Mouse (Mus musculus): ENCODE results near the gene Gm11549. TPM values are rescaled to one million over a fixed set of nuclear protein-coding genes. Genes with fewer than 3 reads are reported as not detected.

The Gm11549 gene
- polyA plus RNA-seq, 1 experiment, result not detected

DNA sequence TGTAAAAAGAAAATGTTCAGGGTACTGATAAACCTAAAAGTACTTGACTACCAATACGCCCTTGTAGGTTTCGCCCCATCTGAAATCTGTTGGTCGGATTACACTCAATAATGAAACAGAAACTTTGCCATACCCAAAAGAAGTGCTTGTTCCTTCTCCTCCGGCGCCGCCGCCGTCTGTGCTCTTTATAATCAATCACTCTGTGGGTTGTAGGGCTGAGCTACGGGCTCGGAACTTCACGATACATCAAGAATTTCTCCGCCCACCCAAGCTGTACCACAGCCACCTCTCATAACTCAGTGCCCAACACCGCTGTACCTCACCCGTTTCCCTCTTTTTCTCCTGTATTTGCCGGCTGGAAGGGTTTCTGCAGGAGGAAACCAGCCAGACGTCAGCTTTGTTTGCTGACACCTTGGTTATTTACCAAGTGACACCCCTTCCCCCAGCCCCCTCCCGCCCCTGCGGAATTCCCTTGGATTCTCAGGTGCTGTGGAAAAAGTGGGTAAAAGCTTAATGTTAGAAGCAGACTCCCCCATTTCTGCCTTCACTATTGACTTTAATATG lies 10.4 kb upstream of the Gm11549 start:
- TF ChIP-seq GATA1 (IDR thresholded peaks at IDR 0.05; ENCODE audit: low read length), result no peak

DNA sequence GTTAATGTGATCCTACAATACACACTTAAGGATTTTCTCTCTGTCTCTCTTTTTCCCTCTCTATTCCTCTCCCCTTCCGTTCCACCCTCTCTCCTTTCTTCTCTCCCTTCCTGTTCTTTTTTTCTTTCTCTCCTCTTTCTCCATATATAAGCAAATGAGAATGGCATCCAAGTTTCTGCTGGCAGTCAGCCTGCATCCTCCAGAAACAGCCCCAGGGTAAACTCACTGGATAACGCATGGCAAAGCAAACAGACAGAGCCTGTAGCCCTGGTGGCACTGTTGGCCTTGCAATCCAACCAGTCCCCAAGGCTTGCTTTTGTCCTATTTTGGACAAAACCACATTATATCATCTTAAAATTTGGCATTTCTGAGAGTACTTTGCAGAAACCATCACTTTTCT lies 9.6 kb upstream of the Gm11549 start:
- TF ChIP-seq GATA1 (IDR thresholded peaks at IDR 0.05; ENCODE audit: low read length), result no peak

GRCm38 (mm10) chr3:36530781-36531180 lies 9.2 kb upstream of the Gm11549 start:
- TF ChIP-seq GATA1 (IDR thresholded peaks at IDR 0.05; ENCODE audit: low read length), result no peak

DNA sequence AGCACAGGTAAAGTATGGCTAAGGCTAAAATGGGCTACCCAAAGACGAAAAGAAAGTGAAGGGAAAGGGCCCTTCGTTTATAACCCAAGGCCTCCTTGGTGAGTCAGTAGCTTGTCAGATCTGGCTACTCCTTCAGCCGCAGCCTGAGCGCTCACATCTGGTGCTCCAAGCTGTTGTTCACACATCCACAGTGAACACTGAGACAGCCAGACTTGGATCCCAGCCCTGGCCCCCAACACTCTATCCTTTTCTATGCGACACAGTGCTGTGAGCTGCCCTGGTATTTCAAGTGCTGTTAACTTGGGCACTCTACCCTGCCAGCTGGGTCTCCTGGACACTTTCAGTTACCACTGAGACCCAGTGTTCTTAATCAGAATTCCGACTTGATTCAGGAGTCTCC lies 8.7 kb upstream of the Gm11549 start:
- TF ChIP-seq GATA1 (IDR thresholded peaks at IDR 0.05; ENCODE audit: low read length), result no peak

GRCm38 (mm10) chr3:36524466-36524865 lies 2.9 kb upstream of the Gm11549 start:
- TF ChIP-seq GATA1 (IDR thresholded peaks at IDR 0.05; ENCODE audit: low read length), result no peak

DNA sequence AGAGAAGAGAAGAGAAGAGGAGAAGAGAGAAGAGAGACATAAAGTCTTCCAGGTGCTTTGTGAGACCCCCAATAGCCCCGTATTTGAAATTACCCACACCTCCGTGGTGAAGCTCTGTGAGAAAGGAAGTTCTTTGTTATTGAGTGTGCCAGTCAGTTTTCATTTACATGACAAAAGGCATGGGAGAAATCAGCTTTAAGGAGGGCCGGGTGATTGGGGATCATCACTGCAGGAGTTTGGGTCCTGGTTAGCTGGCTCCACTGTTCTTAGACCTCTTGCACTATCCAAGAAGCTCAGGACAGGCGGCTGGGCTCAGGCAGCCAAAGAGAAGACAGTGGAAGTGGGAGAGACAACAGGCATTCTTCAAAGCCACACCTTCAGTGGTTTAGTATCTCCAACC lies 524 bp upstream of the Gm11549 start:
- TF ChIP-seq GATA1 (IDR thresholded peaks at IDR 0.05; ENCODE audit: low read length), result no peak

GRCm38 (mm10) chr3:36516196-36516595 lies 5.4 kb downstream of the Gm11549 start:
- TF ChIP-seq GATA1 (IDR thresholded peaks at IDR 0.05; ENCODE audit: low read length), result no peak

- no peak for TF ChIP-seq GATA1 (IDR thresholded peaks at IDR 0.05; ENCODE audit: low read length)
Measured at GRCm38 (mm10) chr3:36511491-36511890, 10.1 kb downstream of the Gm11549 start.

DNA sequence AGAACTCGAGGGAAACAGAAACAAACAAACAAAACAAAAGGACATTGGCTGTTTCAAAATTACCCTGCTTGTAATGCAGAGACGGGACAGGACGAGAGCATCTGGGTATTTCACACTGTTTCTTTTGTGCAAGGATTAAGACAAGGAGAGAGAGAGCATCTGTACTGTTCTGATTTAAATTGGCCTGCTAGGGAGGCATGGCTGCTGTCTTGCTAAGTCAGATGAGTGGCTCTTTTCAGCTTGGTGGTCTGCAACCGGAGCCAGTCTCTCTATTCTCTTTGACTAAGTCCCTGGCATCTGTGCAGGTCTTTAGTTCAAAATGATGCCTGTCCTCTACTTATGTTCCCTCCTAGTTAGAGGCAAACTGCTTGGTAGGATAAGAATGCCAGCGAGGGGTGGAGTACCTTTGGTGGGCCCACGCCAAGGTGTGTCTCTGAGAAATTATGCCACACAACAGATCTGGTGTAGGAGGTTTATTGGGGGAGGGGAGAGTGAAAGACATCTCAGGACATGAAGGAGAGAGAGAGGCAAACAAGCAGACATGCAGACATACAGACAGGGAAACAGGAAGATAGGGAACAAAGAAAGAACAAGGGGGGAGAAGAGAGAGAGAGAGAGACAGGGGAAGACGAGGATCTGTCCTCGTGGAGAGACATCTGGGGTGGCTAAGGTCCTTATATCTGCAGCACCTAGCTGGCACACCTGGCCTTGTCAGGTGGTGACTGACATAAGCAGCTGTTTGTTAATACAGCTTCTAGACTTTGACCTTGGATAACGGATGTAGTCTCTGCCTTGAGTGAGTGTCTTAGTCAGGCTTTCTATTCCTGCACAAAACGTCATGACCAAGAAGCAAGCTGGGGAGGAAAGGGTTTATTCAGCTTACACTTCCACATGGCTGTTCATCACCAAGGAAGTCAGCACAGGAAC lies 15.5 kb downstream of the Gm11549 start:
- TF ChIP-seq GATA1 (IDR thresholded peaks at IDR 0.05; ENCODE audit: low read length), result no peak

DNA sequence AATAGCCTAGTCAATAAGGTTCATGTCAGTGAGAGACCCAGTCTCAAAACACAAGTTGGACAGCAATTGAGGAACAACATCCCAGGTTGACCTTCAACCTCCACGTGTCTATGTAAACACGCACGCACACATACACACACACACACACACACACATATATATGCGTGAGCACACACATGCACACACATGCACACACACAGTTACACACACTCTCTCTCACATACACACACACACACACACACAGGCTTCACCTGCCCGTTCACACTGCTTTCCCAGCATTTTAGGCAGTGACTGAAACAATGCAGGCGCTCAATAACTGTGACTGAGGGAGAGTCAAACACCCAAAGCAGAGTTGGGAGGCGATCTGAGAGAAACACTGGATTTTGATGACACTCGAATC lies 16.3 kb downstream of the Gm11549 start:
- TF ChIP-seq GATA1 (IDR thresholded peaks at IDR 0.05; ENCODE audit: low read length), result no peak

DNA sequence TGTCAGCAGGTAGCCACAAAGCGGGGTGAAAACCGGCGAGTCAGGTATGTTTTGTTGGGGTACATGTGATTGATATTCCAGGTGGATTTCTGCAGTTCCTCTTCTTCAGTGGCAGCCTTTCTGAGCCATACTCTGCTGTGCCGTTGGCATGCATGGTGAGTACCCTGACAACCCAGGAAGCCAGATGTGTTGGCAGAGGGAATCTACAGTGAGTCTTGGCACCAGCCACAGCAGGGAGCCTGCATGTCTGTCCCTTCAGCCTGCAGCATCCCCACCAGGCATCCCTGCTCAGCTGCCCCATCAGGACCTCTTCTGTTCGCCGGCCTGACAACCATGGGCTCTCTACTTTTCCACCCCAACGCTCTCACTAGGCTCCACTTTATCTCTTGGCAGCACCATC lies 20.1 kb downstream of the Gm11549 start:
- no peak for TF ChIP-seq GATA1 (IDR thresholded peaks at IDR 0.05; ENCODE audit: low read length)

GRCm38 (mm10) chr3:36500976-36501375 lies 20.6 kb downstream of the Gm11549 start:
- no peak for TF ChIP-seq GATA1 (IDR thresholded peaks at IDR 0.05; ENCODE audit: low read length)

DNA sequence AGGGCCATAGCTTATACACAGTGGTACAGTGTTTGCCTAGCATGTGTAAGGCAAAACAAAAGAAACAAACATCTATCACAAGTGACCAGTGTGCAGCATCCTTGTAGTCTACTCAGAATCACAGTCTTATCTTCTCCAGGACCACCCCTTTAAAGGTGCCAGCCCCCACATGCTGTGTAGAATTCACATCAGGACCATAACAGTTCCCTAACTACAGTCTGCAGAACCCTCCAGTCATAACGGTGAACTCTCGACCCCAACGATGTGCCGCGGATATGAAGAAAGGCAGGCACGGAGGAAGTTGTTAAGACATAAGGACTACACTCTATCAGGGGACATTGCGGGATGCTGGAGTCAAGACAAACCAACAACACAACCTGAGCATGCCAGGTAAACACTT lies 22.2 kb downstream of the Gm11549 start:
- TF ChIP-seq GATA1 (IDR thresholded peaks at IDR 0.05; ENCODE audit: low read length), result no peak

- TF ChIP-seq GATA1 (IDR thresholded peaks at IDR 0.05; ENCODE audit: low read length), result no peak
Measured at GRCm38 (mm10) chr3:36498224-36498623, 23.4 kb downstream of the Gm11549 start.

DNA sequence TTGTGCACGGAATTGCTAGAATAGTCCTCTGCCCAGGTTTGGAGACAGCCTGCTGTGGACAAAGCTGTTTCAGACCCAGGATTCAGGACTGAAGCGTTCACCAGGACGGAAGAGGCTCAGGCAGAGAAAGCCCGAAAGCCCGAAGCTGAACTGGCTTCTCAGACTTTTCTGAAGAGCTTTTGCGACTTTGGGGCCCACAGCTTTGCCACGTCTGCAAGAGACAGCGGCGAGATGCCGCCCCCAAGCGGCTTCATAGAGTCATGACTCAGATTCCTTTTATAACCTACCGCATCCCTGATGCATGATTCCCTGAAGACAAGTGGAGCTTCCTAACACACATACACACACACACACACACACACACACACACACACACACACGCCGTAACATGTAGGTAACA lies 24.9 kb downstream of the Gm11549 start:
- TF ChIP-seq GATA1 (IDR thresholded peaks at IDR 0.05; ENCODE audit: low read length), result no peak

- no peak for TF ChIP-seq GATA1 (IDR thresholded peaks at IDR 0.05; ENCODE audit: low read length)
Measured at GRCm38 (mm10) chr3:36496273-36496672, 25.3 kb downstream of the Gm11549 start.

GRCm38 (mm10) chr3:36495436-36495835 lies 26.2 kb downstream of the Gm11549 start:
- no peak for TF ChIP-seq GATA1 (IDR thresholded peaks at IDR 0.05; ENCODE audit: low read length)
